Mouse (Mus musculus): Measurements from ENCODE around the gene Rps3. TPM values are rescaled to one million over a fixed set of nuclear protein-coding genes. Genes with fewer than 3 reads are reported as not detected.
A peak's percentile ranks its signal among the peaks of the same experiment; 100 is the strongest.

Rps3 gene
- polyA plus RNA-seq, 1 experiment from 2014 or later: 862 TPM

DNA sequence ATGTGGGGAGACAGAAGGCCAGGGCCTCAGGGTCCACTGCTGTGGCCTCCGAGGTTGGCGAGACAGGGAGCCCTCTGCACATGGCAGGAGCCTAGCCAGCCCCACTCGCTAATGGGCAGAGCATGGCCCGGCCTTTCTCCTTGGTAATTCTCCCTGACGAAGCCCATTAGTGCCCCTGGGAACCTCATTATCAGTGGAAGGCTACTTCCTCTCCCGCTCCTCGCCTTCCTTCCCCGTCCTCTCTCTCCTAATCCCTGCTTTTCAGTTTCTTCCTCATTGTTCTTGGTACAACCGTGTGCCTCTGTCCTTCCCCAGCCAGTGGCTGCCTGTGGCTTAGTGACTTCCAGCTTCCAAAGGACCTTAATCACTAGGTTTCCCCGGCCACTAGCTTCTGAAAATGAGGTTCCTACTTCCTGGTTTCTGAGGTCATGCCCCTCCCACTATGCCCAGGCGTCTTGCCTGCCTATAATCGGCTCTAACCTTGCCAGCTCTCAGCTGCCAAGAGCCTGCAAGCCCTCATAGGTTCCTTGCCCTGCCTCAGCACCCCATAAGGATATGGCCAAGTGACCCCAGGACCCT lies 48.8 kb downstream of the Rps3 start:
- H3K4me3 ChIP-seq: no peak overlapping the region
- peaks cover 31% of the 10 kb centered on the region for H3K4me1 ChIP-seq
- WGBS: 35% methylated on average over 12 of the region's 12 CpGs
- no peaks in the 10 kb centered on the region for H3K9me3 ChIP-seq
- no peak for ATAC-seq (ENCODE audit: insufficient number of reproducible peaks, insufficient read depth, low FRiP score, low TSS enrichment, low read depth)
- no peak overlapping the region for H3K4me2 ChIP-seq
- H3K27ac ChIP-seq: no peak overlapping the region
- H3K27me3 ChIP-seq: no peaks in the 10 kb centered on the region
- H3K9ac ChIP-seq: no peak overlapping the region
- H3K36me3 ChIP-seq: no peaks in the 10 kb centered on the region

DNA sequence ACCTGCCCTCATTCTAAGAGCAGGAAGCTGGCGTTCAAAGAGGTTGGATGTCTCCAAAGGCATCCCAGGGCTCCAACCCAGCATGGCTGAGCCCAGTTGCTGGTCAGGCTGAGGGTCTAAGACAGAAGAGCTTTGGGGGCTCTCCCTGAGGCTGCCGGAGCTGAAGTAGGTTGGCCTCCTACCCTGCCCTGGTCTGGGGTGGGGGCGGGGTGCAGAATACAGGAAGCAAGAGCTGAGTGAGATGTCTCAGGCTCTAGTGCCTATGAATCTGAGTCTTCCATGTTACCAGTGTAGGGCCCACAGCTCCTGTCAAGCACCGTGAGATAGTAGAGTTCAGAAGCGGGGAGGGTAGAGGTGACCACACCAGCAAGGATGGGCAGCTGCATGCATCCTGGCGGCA lies 50.7 kb downstream of the Rps3 start:
- H3K4me3 ChIP-seq: no peak overlapping the region
- H3K4me1 ChIP-seq: peaks cover 35% of the 10 kb centered on the region
- no peaks in the 10 kb centered on the region for H3K27me3 ChIP-seq
- WGBS: 89% methylated on average over 6 of the region's 6 CpGs
- no peak overlapping the region for H3K4me2 ChIP-seq
- H3K9ac ChIP-seq: no peak overlapping the region; the same call in 1 of the 2 replicates
- H3K36me3 ChIP-seq: no peaks in the 10 kb centered on the region
- no peaks in the 10 kb centered on the region for H3K9me3 ChIP-seq
- ATAC-seq (ENCODE audit: insufficient number of reproducible peaks, insufficient read depth, low FRiP score, low TSS enrichment, low read depth): no peak
- H3K27ac ChIP-seq: no peak overlapping the region

DNA sequence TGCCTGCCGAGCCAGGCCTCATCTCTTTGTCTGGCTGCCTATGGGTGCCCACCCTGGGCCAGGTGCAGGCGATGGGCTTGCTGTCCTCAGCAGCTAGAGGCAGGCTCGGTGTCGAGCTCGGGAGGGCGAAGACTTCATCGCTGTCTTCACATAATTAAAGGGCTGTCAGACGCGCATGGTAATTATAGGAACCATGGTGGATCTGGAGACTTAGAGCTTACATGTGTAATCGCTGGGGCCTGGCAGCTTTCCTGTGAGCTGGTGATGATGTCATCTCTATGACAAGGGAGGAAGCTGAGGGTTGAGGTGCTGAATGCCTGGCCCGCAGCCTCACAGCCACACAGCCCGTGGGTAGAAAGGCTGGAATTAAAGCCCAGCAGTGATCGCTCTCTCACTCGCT lies 51.3 kb downstream of the Rps3 start:
- peaks cover 35% of the 10 kb centered on the region for H3K4me1 ChIP-seq
- 0 out of 2 replicates have a peak, but pooled peaks have one; percentile 32 for ATAC-seq (ENCODE audit: insufficient number of reproducible peaks, insufficient read depth, low FRiP score, low TSS enrichment, low read depth)
- no peak overlapping the region for H3K9ac ChIP-seq
- H3K9me3 ChIP-seq: no peaks in the 10 kb centered on the region
- no peaks in the 10 kb centered on the region for H3K27me3 ChIP-seq
- H3K4me3 ChIP-seq: no peak overlapping the region
- no peaks in the 10 kb centered on the region for H3K36me3 ChIP-seq
- H3K27ac ChIP-seq: no peak overlapping the region; the same call in 1 of the 2 replicates
- WGBS: 46% methylated on average over 14 of the region's 14 CpGs
- H3K4me2 ChIP-seq: no peak overlapping the region

DNA sequence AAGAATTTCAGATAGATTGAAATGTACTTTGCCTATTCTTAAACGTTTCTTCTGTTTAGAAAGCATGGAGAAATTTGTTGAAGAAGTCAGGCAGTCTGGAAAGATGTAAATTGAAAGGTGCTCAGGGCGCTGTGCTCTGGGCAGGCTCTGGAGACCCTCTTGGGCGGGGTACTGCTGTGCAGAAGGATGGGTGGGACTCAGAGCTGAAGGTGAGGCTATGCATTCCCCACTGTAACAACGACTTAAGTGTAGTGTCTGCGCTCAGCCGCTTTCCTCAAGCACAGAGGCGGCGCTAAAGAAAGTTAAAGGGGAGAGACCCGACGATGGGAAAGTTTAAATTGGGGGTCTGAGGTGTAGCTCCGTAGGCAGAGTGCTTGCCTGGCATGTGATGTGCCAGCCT lies 53.3 kb downstream of the Rps3 start:
- peaks cover 34% of the 10 kb centered on the region for H3K4me1 ChIP-seq
- WGBS: 61% methylated on average over 11 of the region's 11 CpGs
- no peak overlapping the region for H3K27ac ChIP-seq
- no peak overlapping the region for H3K4me2 ChIP-seq
- no peaks in the 10 kb centered on the region for H3K9me3 ChIP-seq
- ATAC-seq (ENCODE audit: insufficient number of reproducible peaks, insufficient read depth, low FRiP score, low TSS enrichment, low read depth): no peak
- H3K36me3 ChIP-seq: no peaks in the 10 kb centered on the region
- H3K27me3 ChIP-seq: no peaks in the 10 kb centered on the region
- H3K9ac ChIP-seq: no peak overlapping the region
- no peak overlapping the region for H3K4me3 ChIP-seq

DNA sequence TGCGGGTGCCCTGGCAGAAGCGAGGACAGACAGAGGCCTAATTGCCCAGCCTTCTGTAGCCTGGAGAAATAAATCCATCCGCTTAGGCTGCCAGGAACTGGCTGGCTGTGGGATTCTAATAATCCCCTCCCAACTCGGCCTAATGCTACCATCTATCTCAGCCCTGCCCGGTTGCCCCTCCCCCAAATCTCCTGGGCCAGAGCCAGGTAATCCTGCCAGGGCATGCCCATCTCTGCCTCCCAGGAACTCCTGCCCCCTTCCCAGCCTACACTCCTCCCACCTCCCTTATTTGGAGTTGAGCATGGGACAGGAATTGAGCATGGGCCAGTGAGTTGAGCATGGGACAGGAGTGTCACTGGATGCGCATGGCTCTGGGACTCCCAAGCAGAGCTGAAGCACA lies 53.8 kb downstream of the Rps3 start:
- no peak overlapping the region for H3K4me2 ChIP-seq
- 0 out of 2 replicates have a peak, but pooled peaks have one; percentile 5 for ATAC-seq (ENCODE audit: insufficient number of reproducible peaks, insufficient read depth, low FRiP score, low TSS enrichment, low read depth)
- H3K9me3 ChIP-seq: no peaks in the 10 kb centered on the region
- H3K4me1 ChIP-seq: peaks cover 37% of the 10 kb centered on the region
- no peaks in the 10 kb centered on the region for H3K27me3 ChIP-seq
- no peak overlapping the region for H3K27ac ChIP-seq
- 43% methylated on average over 6 of the region's 6 CpGs for WGBS
- H3K9ac ChIP-seq: no peak overlapping the region
- no peak overlapping the region for H3K4me3 ChIP-seq
- H3K36me3 ChIP-seq: no peaks in the 10 kb centered on the region

DNA sequence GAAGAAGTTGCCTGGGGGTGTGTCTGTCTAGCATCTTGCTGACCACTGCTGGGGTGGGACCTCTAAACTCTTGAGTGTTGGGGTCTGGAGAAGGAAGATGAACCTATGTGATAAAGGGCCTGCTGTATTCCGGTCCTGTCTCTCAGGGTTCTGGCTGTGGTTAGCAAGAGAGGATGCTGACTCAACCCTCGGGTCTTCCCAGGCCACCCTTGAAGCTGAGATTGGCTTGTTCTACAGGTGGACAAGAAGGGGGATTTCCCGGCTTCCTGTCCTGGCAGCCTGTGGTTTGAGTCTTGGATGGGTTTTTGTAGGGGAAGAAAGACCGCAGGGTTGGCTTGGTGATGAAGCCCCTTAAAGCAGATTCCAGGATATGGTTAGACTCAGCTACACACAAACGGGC lies 54.7 kb downstream of the Rps3 start:
- H3K27me3 ChIP-seq: no peaks in the 10 kb centered on the region
- WGBS: 82% methylated on average over 5 of the region's 5 CpGs
- no peak overlapping the region for H3K4me3 ChIP-seq
- no peak overlapping the region for H3K4me2 ChIP-seq
- no peak overlapping the region for H3K9ac ChIP-seq
- no peak overlapping the region for H3K27ac ChIP-seq
- no peaks in the 10 kb centered on the region for H3K36me3 ChIP-seq
- no peak for ATAC-seq (ENCODE audit: insufficient number of reproducible peaks, insufficient read depth, low FRiP score, low TSS enrichment, low read depth)
- no peaks in the 10 kb centered on the region for H3K9me3 ChIP-seq
- H3K4me1 ChIP-seq: peaks cover 39% of the 10 kb centered on the region

DNA sequence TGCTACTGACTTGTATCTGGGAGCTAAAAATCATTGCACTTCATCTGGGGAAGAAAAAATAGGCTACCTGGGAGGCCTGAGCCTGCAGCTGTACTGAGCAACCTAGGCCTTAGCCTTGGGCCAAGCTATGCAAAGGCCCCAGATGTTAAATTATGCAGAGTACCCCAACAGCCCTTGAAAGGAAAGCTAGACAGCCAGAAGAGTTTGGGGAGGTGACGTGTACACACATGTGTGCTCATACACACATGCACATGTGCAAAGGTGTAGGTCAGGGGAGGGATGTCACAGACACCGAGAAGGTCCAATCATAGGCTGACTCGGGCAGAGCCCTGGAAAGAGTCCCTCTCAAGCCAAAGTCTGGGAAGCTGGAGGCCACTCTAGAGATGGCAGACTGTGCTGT lies 55.6 kb downstream of the Rps3 start:
- no peaks in the 10 kb centered on the region for H3K27me3 ChIP-seq
- no peak for ATAC-seq (ENCODE audit: insufficient number of reproducible peaks, insufficient read depth, low FRiP score, low TSS enrichment, low read depth)
- H3K9me3 ChIP-seq: no peaks in the 10 kb centered on the region
- no peak overlapping the region for H3K4me3 ChIP-seq
- no peak overlapping the region for H3K9ac ChIP-seq
- no peak overlapping the region for H3K4me2 ChIP-seq
- no peaks in the 10 kb centered on the region for H3K36me3 ChIP-seq
- no peak overlapping the region; the same call in 1 of the 2 replicates for H3K27ac ChIP-seq
- H3K4me1 ChIP-seq: peaks cover 36% of the 10 kb centered on the region
- WGBS: 74% methylated on average over 3 of the region's 3 CpGs

Other genes starting within 250 kb of the Rps3 start
- 4.9 and 5.1 TPM in 2 replicates for gene Mogat2, start 245.1 kb downstream of the Rps3 start, polyA plus RNA-seq (2015; fragmentation: Nextera tagmentation; extraction: Ambion mirVana)
- 3.9 TPM in 2 replicates for gene Map6, start 216.3 kb downstream of the Rps3 start, polyA plus RNA-seq (2015; fragmentation: Nextera tagmentation; extraction: Ambion mirVana)
- gene Serpinh1, start 130.5 kb downstream of the Rps3 start, polyA plus RNA-seq (2015; fragmentation: Nextera tagmentation; extraction: Ambion mirVana): 1,619 and 1,744 TPM in 2 replicates
- 10.8 and 11.3 TPM in 2 replicates for gene Gdpd5, start 102.3 kb downstream of the Rps3 start, polyA plus RNA-seq (2015; fragmentation: Nextera tagmentation; extraction: Ambion mirVana)
- 0.61 and 0.84 TPM in 2 replicates for gene Klhl35, start 17.7 kb downstream of the Rps3 start, polyA plus RNA-seq (2015; fragmentation: Nextera tagmentation; extraction: Ambion mirVana)
- 6.3 and 9.7 TPM in 2 replicates for gene Arrb1, start 51.7 kb upstream of the Rps3 start, polyA plus RNA-seq (2015; fragmentation: Nextera tagmentation; extraction: Ambion mirVana)
- gene Tpbgl, start 143.4 kb upstream of the Rps3 start, polyA plus RNA-seq (2015; fragmentation: Nextera tagmentation; extraction: Ambion mirVana): 0.22 and 0.51 TPM in 2 replicates
- 2.4 and 2.6 TPM in 2 replicates for gene Slco2b1, start 227.6 kb upstream of the Rps3 start, polyA plus RNA-seq (2015; fragmentation: Nextera tagmentation; extraction: Ambion mirVana)
- gene Olfr520, start 246.5 kb upstream of the Rps3 start, polyA plus RNA-seq (2015; fragmentation: Nextera tagmentation; extraction: Ambion mirVana): not detected in 2 replicates